ENCODE assay signal across 8 mouse cellular contexts in the genomic region with DNA sequence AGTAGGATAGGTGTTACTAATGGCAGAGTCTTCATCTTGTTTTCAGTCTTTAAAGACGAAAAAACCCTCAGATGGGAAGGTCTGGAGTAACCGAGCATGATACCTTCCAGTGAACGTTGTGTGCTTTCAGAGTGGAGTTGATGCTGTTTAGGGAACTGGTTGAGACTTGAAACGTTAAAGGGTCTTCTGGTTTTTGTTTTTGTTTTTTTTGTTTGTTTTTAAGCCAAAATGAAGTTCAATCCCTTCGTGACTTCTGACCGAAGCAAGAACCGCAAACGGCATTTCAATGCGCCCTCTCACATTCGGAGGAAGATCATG. TPM values are rescaled to one million over a fixed set of nuclear protein-coding genes. Genes with fewer than 3 reads are reported as not detected.
DNase-seq lines count a peak whose midpoint lies in the region; ATAC-seq lines count a peak whose summit lies in the region.

No protein-coding gene starts in this region.

- H3K27ac ChIP-seq in kidney, embryonic 15.5 days = peak overlapping the region; percentile 94
- peak overlapping the region; percentile 61 for H3K27ac ChIP-seq in brown adipose tissue, adult 24 weeks (replicated peaks; ENCODE audit: low read depth, low read length)
- H3K27ac ChIP-seq in hindbrain, embryonic 13.5 days = peak overlapping the region; percentile 94
- H3K27ac ChIP-seq in midbrain, embryonic 13.5 days = peak overlapping the region; percentile 94

- H3K4me3 ChIP-seq in kidney, embryonic 15.5 days (replicated peaks) = peak overlapping the region; percentile 96
- H3K4me3 ChIP-seq in brown adipose tissue, adult 24 weeks (ENCODE audit: insufficient read depth, low read depth, low read length) = peak overlapping the region; percentile 95
- H3K4me3 ChIP-seq in hindbrain, embryonic 13.5 days = peak overlapping the region; percentile 94
- H3K4me3 ChIP-seq in midbrain, embryonic 13.5 days (replicated peaks) = peak overlapping the region; percentile 97

- H3K27me3 ChIP-seq in kidney, embryonic 15.5 days = no peaks in the 10 kb centered on the region
- H3K27me3 ChIP-seq in hindbrain, embryonic 13.5 days = 0 out of 2 replicates have a peak, but pooled peaks cover 10% of the 10 kb centered on the region
- H3K27me3 ChIP-seq in midbrain, embryonic 13.5 days = peaks cover 10% of the 10 kb centered on the region; the same call in 1 of the 2 replicates

- DNase-seq in kidney, adult 11 months = no peak
- DNase-seq in adrenal gland, adult 2 months = no peak
- DNase-seq in ovary, adult 18-20 months (ENCODE audit: low spot score) = no peak
- DNase-seq in embryo, embryonic 10 days (ENCODE audit: low spot score) = no peak

- peak overlapping the region; percentile 71 for H3K4me2 ChIP-seq in kidney, embryonic 15.5 days
- peak overlapping the region; percentile 76 for H3K4me2 ChIP-seq in hindbrain, embryonic 13.5 days
- H3K4me2 ChIP-seq in midbrain, embryonic 13.5 days (replicated peaks) = peak overlapping the region; percentile 82

- peaks cover 46% of the 10 kb centered on the region for H3K36me3 ChIP-seq in kidney, embryonic 15.5 days
- peaks cover 43% of the 10 kb centered on the region for H3K36me3 ChIP-seq in hindbrain, embryonic 13.5 days
- peaks cover 41% of the 10 kb centered on the region for H3K36me3 ChIP-seq in midbrain, embryonic 13.5 days

- under 1% methylated on average over 10 of the region's 10 CpGs for WGBS in kidney, embryonic 15.5 days
- WGBS in hindbrain, embryonic 13.5 days = 2% methylated on average over 10 of the region's 10 CpGs
- WGBS in midbrain, embryonic 13.5 days = 2% methylated on average over 10 of the region's 10 CpGs

- H3K9me3 ChIP-seq in kidney, embryonic 15.5 days (replicated peaks) = no peaks in the 10 kb centered on the region
- H3K9me3 ChIP-seq in hindbrain, embryonic 13.5 days = no peaks in the 10 kb centered on the region
- H3K9me3 ChIP-seq in midbrain, embryonic 13.5 days = no peaks in the 10 kb centered on the region

- peak overlapping the region; percentile 99 for H3K9ac ChIP-seq in kidney, embryonic 15.5 days
- H3K9ac ChIP-seq in hindbrain, embryonic 13.5 days = peak overlapping the region; percentile 92
- peak overlapping the region; percentile 99 for H3K9ac ChIP-seq in midbrain, embryonic 13.5 days (replicated peaks)

- peaks cover 26% of the 10 kb centered on the region for H3K4me1 ChIP-seq in kidney, embryonic 15.5 days
- peaks cover 6% of the 10 kb centered on the region; the same call in 1 of the 2 replicates for H3K4me1 ChIP-seq in brown adipose tissue, adult 24 weeks (ENCODE audit: control insufficient read depth, insufficient read depth, insufficient read length, low read length)
- peaks cover 16% of the 10 kb centered on the region for H3K4me1 ChIP-seq in hindbrain, embryonic 13.5 days (replicated peaks)
- H3K4me1 ChIP-seq in midbrain, embryonic 13.5 days (replicated peaks) = peaks cover 8% of the 10 kb centered on the region

- ATAC-seq in kidney, embryonic 15.5 days (replicated peaks; ENCODE audit: low FRiP score) = no peak
- no peak for ATAC-seq in hindbrain, embryonic 13.5 days (ENCODE audit: low FRiP score)
- no peak for ATAC-seq in midbrain, embryonic 13.5 days

RNA-seq across cellular contexts. Expression of a gene that starts 0.6 kb away (rescaled TPM):
- polyA plus RNA-seq in kidney, embryonic 15.5 days (2015; fragmentation: Nextera tagmentation; extraction: Ambion mirVana) = 1,042 and 1,119 TPM in 2 replicates
- polyA plus RNA-seq in brown adipose tissue, adult 24 weeks (2012; ENCODE audit: insufficient read depth, insufficient read length, missing spikeins) = 1,653 and 1,681 TPM in 2 replicates
- 684 and 691 TPM in 2 replicates for polyA plus RNA-seq in hindbrain, embryonic 13.5 days (2015; fragmentation: Nextera tagmentation; extraction: Ambion mirVana)
- polyA plus RNA-seq in midbrain, embryonic 13.5 days (2015; fragmentation: Nextera tagmentation; extraction: Ambion mirVana) = 718 and 727 TPM in 2 replicates
- 1,000 to 10,000 TPM; 1,114 to 1,327 TPM for total RNA-seq in adrenal gland, adult 2 months (2021)
- 146 and 179 TPM in 2 replicates for polyA plus RNA-seq in adrenal gland, adult 2 months (2012; rRNA removed)

RNA-seq across cellular contexts. Expression of a gene that starts 13.7 kb away (rescaled TPM):
- 0.18 and 0.27 TPM in 2 replicates for polyA plus RNA-seq in kidney, embryonic 15.5 days (2015; fragmentation: Nextera tagmentation; extraction: Ambion mirVana)
- polyA plus RNA-seq in brown adipose tissue, adult 24 weeks (2012; ENCODE audit: insufficient read depth, insufficient read length, missing spikeins) = not detected in 2 replicates
- polyA plus RNA-seq in hindbrain, embryonic 13.5 days (2015; fragmentation: Nextera tagmentation; extraction: Ambion mirVana) = 0.09 TPM in 1 of 2 replicates, not detected in the other
- polyA plus RNA-seq in midbrain, embryonic 13.5 days (2015; fragmentation: Nextera tagmentation; extraction: Ambion mirVana) = 0.04 and 0.05 TPM in 2 replicates
- under 1 TPM in 1 of 2 experiments, not detected in 1; 0.09 TPM for total RNA-seq in adrenal gland, adult 2 months (2021)
- polyA plus RNA-seq in adrenal gland, adult 2 months (2012; rRNA removed) = 0.23 and 0.39 TPM in 2 replicates

RNA-seq across cellular contexts. Expression of a gene that starts 24.9 kb away (rescaled TPM):
- polyA plus RNA-seq in kidney, embryonic 15.5 days (2015; fragmentation: Nextera tagmentation; extraction: Ambion mirVana) = not detected in 2 replicates
- polyA plus RNA-seq in brown adipose tissue, adult 24 weeks (2012; ENCODE audit: insufficient read depth, insufficient read length, missing spikeins) = not detected in 2 replicates
- 0.60 and 0.84 TPM in 2 replicates for polyA plus RNA-seq in hindbrain, embryonic 13.5 days (2015; fragmentation: Nextera tagmentation; extraction: Ambion mirVana)
- polyA plus RNA-seq in midbrain, embryonic 13.5 days (2015; fragmentation: Nextera tagmentation; extraction: Ambion mirVana) = 0.57 and 0.73 TPM in 2 replicates
- not detected for total RNA-seq in adrenal gland, adult 2 months (2021)
- not detected in 2 replicates for polyA plus RNA-seq in adrenal gland, adult 2 months (2012; rRNA removed)

RNA-seq across cellular contexts. Expression of a gene that starts 30.3 kb away (rescaled TPM):
- 87.3 and 87.5 TPM in 2 replicates for polyA plus RNA-seq in kidney, embryonic 15.5 days (2015; fragmentation: Nextera tagmentation; extraction: Ambion mirVana)
- polyA plus RNA-seq in brown adipose tissue, adult 24 weeks (2012; ENCODE audit: insufficient read depth, insufficient read length, missing spikeins) = 48.4 and 48.9 TPM in 2 replicates
- polyA plus RNA-seq in hindbrain, embryonic 13.5 days (2015; fragmentation: Nextera tagmentation; extraction: Ambion mirVana) = 90.8 and 92.6 TPM in 2 replicates
- 79.9 and 80.8 TPM in 2 replicates for polyA plus RNA-seq in midbrain, embryonic 13.5 days (2015; fragmentation: Nextera tagmentation; extraction: Ambion mirVana)
- 10 to 100 TPM; 60.6 to 98.0 TPM for total RNA-seq in adrenal gland, adult 2 months (2021)
- 156 and 186 TPM in 2 replicates for polyA plus RNA-seq in adrenal gland, adult 2 months (2012; rRNA removed)

RNA-seq across cellular contexts. Expression of a gene that starts 55.3 kb away (rescaled TPM):
- 15.8 and 19.6 TPM in 2 replicates for polyA plus RNA-seq in kidney, embryonic 15.5 days (2015; fragmentation: Nextera tagmentation; extraction: Ambion mirVana)
- polyA plus RNA-seq in brown adipose tissue, adult 24 weeks (2012; ENCODE audit: insufficient read depth, insufficient read length, missing spikeins) = 7.1 and 19.0 TPM in 2 replicates
- 14.3 and 16.2 TPM in 2 replicates for polyA plus RNA-seq in hindbrain, embryonic 13.5 days (2015; fragmentation: Nextera tagmentation; extraction: Ambion mirVana)
- polyA plus RNA-seq in midbrain, embryonic 13.5 days (2015; fragmentation: Nextera tagmentation; extraction: Ambion mirVana) = 12.1 and 13.6 TPM in 2 replicates
- total RNA-seq in adrenal gland, adult 2 months (2021) = 10 to 100 TPM; 15.2 to 21.6 TPM
- 133 and 183 TPM in 2 replicates for polyA plus RNA-seq in adrenal gland, adult 2 months (2012; rRNA removed)
